Mouse (Mus musculus) liver, postnatal 0 days (tissue): ENCODE data around the gene Klhl40. TPM values are rescaled to one million over a fixed set of nuclear protein-coding genes. Genes with fewer than 3 reads are reported as not detected.

Source experiments
- ATAC-seq: fragments of 200-750 bp; cut with Nextera tagmentation; 2 replicates; pipeline ENCODE4 v1.8.0; 2017; ENCODE audit warnings: mild to moderate bottlenecking, moderate library complexity
- DNase-seq: peaks from one replicate; pipeline ENCODE4 v3.0.0-alpha.2; 2016
- H3K27ac ChIP-seq: fragments of 300-500 bp; sonication (generic); 2 replicates; pipeline ENCODE4 v1.5.1; 2014; ENCODE audit warnings: antibody characterized with exemption, moderate library complexity, mild to moderate bottlenecking, low read depth
- H3K27me3 ChIP-seq: fragments of 300-500 bp; sonication (generic); 2 replicates; pipeline ENCODE4 v1.6.1; 2014; ENCODE audit warnings: low read length, control low read depth, mixed read lengths; ENCODE audit not compliant: insufficient read depth
- H3K36me3 ChIP-seq: fragments of 300-500 bp; sonication (generic); replicated peaks from 2 replicates; pipeline ENCODE4 v1.6.1; 2014; ENCODE audit warnings: mild to moderate bottlenecking, control low read depth, low read length, moderate library complexity, mixed read lengths; ENCODE audit not compliant: insufficient read depth
- H3K4me1 ChIP-seq: fragments of 300-500 bp; sonication (generic); 2 replicates; pipeline ENCODE4 v1.6.1; 2014; ENCODE audit warnings: antibody characterized with exemption, mild to moderate bottlenecking, control low read depth; ENCODE audit not compliant: insufficient read depth
- H3K4me2 ChIP-seq: fragments of 300-500 bp; sonication (generic); 2 replicates; pipeline ENCODE4 v1.6.1; 2014; ENCODE audit warnings: low read depth, mild to moderate bottlenecking, low read length, moderate library complexity, mixed read lengths
- H3K4me3 ChIP-seq: fragments of 300-500 bp; sonication (generic); 2 replicates; pipeline ENCODE4 v1.5.1; 2014; ENCODE audit warnings: low read depth, low read length
- H3K9ac ChIP-seq: fragments of 300-500 bp; sonication (generic); replicated peaks from 2 replicates; pipeline ENCODE4 v1.6.1; 2014; ENCODE audit warnings: mild to moderate bottlenecking, moderate library complexity
- H3K9me3 ChIP-seq: fragments of 300-500 bp; sonication (generic); 2 replicates; pipeline ENCODE4 v1.6.1; 2016; ENCODE audit warnings: mild to moderate bottlenecking, control low read depth, low read length, mixed read lengths
- CTCF ChIP-seq: sonication (generic); IDR thresholded peaks from 2 replicates; pipeline ENCODE4 v1.5.1; 2016; ENCODE audit warnings: antibody characterized with exemption, low read depth
- EP300 ChIP-seq: IDR thresholded peaks from 2 replicates; pipeline ENCODE4 v1.6.1; 2016; ENCODE audit warnings: antibody characterized with exemption, low read depth, mild to moderate bottlenecking
- WGBS: fragments of 180-500 bp; shearing (Covaris S2); extraction: QIAGEN DNeasy Blood & Tissue Kit; methylation state at CpG from one replicate; pipeline ENCODE4 v1.1.7; 2014; ENCODE audit not compliant: insufficient replicate concordance; 5-methylcytosine and 5-hydroxymethylcytosine counted together
- polyA plus RNA-seq: library from polyadenylated mRNA; unstranded; fragments of >200 nt; fragmentation: Nextera tagmentation; extraction: Ambion mirVana; gene quantifications from 2 replicates; pipeline ENCODE4 v1.2.1, GENCODE M21; 2015

Klhl40 gene
- polyA plus RNA-seq, 1 experiment from 2014 or later, result 0.13 TPM

- ATAC-seq, result no peak
- Histone ChIP-seq H3K27me3 (no peaks in the 10 kb centered on the region), H3K36me3 (no peaks in the 10 kb centered on the region), H3K4me3 (no peak overlapping the region), H3K27ac (no peak overlapping the region), H3K9ac (no peak overlapping the region), H3K9me3 (no peaks in the 10 kb centered on the region), H3K4me2 (no peak overlapping the region), H3K4me1 (no peaks in the 10 kb centered on the region)
- TF ChIP-seq CTCF (peak; percentile 65), EP300 (no peak)
- 72% methylated on average over 6 of the region's 6 CpGs for WGBS
- DNase-seq, result peak; percentile 57
Observed at GRCm38 (mm10) chr9:121830243-121830955, 53.0 kb downstream of the Klhl40 start.

GRCm38 (mm10) chr9:121830956-121831293, 53.5 kb downstream of the Klhl40 start:
- no peak overlapping the region for H3K9ac ChIP-seq
- no peak overlapping the region for H3K4me3 ChIP-seq
- 28% methylated on average over 6 of the region's 6 CpGs for WGBS
- no peaks in the 10 kb centered on the region for H3K36me3 ChIP-seq
- peak; percentile 83 for DNase-seq
- no peaks in the 10 kb centered on the region for H3K27me3 ChIP-seq
- no peaks in the 10 kb centered on the region for H3K9me3 ChIP-seq
- no peak overlapping the region for H3K4me2 ChIP-seq
- H3K4me1 ChIP-seq, result no peaks in the 10 kb centered on the region
- no peak overlapping the region for H3K27ac ChIP-seq
- TF ChIP-seq EP300, result no peak
- TF ChIP-seq CTCF, result peak; percentile 90
- ATAC-seq, result 0 out of 2 replicates have a peak, but pooled peaks have one; percentile 27

Other genes starting within 250 kb of the Klhl40 start
- 0.12 TPM in 2 replicates for gene Lyzl4, start 135.5 kb upstream of the Klhl40 start, polyA plus RNA-seq
- 3.1 and 3.4 TPM in 2 replicates for gene Vipr1, start 134.9 kb upstream of the Klhl40 start, polyA plus RNA-seq
- 3.6 and 4.4 TPM in 2 replicates for gene Sec22c, start 72.1 kb upstream of the Klhl40 start, polyA plus RNA-seq
- 112 and 119 TPM in 2 replicates for gene Ss18l2, start 67.3 kb upstream of the Klhl40 start, polyA plus RNA-seq
- gene Nktr, start 58.4 kb upstream of the Klhl40 start, polyA plus RNA-seq, result 14.9 and 17.3 TPM in 2 replicates
- gene Zfp651, start 18.3 kb upstream of the Klhl40 start, polyA plus RNA-seq, result 0.68 and 1.5 TPM in 2 replicates
- 0.73 TPM in 1 of 2 replicates, not detected in the other for gene Hhatl, start 14.9 kb downstream of the Klhl40 start, polyA plus RNA-seq
- gene Ccdc13, start 61.9 kb downstream of the Klhl40 start, polyA plus RNA-seq, result not detected in 2 replicates
- 126 and 134 TPM in 2 replicates for gene Higd1a, start 80.8 kb downstream of the Klhl40 start, polyA plus RNA-seq
- 1.0 and 1.1 TPM in 2 replicates for gene Ackr2, start 120.7 kb downstream of the Klhl40 start, polyA plus RNA-seq
- gene Cyp8b1, start 138.7 kb downstream of the Klhl40 start, polyA plus RNA-seq, result 130 and 144 TPM in 2 replicates
- 0.31 and 0.32 TPM in 2 replicates for gene Fam198a, start 173.4 kb downstream of the Klhl40 start, polyA plus RNA-seq
- gene Pomgnt2, start 219.5 kb downstream of the Klhl40 start, polyA plus RNA-seq, result 3.1 and 3.6 TPM in 2 replicates